Mouse (Mus musculus) MEL (cell line): ENCODE results near the gene Plagl2. TPM values are rescaled to one million over a fixed set of nuclear protein-coding genes. Genes with fewer than 3 reads are reported as not detected.
A peak's percentile ranks its signal among the peaks of the same experiment; 100 is the strongest.

ENCODE experiments used
- DNase-seq: peaks from one replicate; pipeline ENCODE4 v3.0.0; 2011; ENCODE audit warnings: low read depth, low spot score
- H3K27ac ChIP-seq: 2 replicates; pipeline ENCODE4 v1.5.1; 2012; ENCODE audit warnings: low read depth, mild to moderate bottlenecking, control low read depth, low read length, moderate library complexity; ENCODE audit not compliant: control insufficient read depth
- H3K27me3 ChIP-seq, 2 experiments: fragments of 150-350 bp in 1 of 2; sonication (generic) in 1 of 2; 2 replicates each; pipeline ENCODE4 v1.6.1; 2012; ENCODE audit warnings: low read length in 2 of 2, mild to moderate bottlenecking in 2 of 2, improper control_type of control experiment in 1 of 2, moderate library complexity in 1 of 2; ENCODE audit not compliant: insufficient read depth in 2 of 2, control insufficient read depth in 1 of 2
- H3K36me3 ChIP-seq, 2 experiments: 2 replicates each; pipeline ENCODE4 v1.6.1; 2012 to 2014; ENCODE audit warnings: low read length in 2 of 2, improper control_type of control experiment in 1 of 2, inconsistent platforms in 1 of 2, mild to moderate bottlenecking in 1 of 2; ENCODE audit not compliant: insufficient read depth in 2 of 2, control insufficient read depth in 1 of 2
- H3K4me1 ChIP-seq, 2 experiments: fragments of 150-350 bp in 1 of 2; sonication (generic) in 1 of 2; 2 replicates each; pipeline ENCODE4 v1.6.1; 2012; ENCODE audit warnings: low read length in 2 of 2, improper control_type of control experiment in 1 of 2, mild to moderate bottlenecking in 1 of 2; ENCODE audit not compliant: insufficient read depth in 2 of 2, control insufficient read depth in 1 of 2
- H3K4me3 ChIP-seq, 2 experiments: fragments of 150-350 bp in 1 of 2; sonication (generic) in 1 of 2; 2 replicates each; pipeline ENCODE4 v1.5.1; 2012; ENCODE audit warnings: low read depth in 2 of 2, low read length in 2 of 2, mild to moderate bottlenecking in 2 of 2, moderate library complexity in 2 of 2, control low read depth in 1 of 2, improper control_type of control experiment in 1 of 2; ENCODE audit not compliant: control insufficient read depth in 1 of 2, insufficient read depth in 1 of 2
- H3K79me2 ChIP-seq: 2 replicates; pipeline ENCODE4 v1.6.1; 2012; ENCODE audit warnings: mild to moderate bottlenecking, low read length, moderate library complexity; ENCODE audit not compliant: control insufficient read depth, poor library complexity, insufficient read depth
- H3K9ac ChIP-seq: 2 replicates; pipeline ENCODE4 v1.6.1; 2012; ENCODE audit warnings: low read depth, mild to moderate bottlenecking, control low read depth, low read length, moderate library complexity; ENCODE audit not compliant: control insufficient read depth, poor library complexity, severe bottlenecking
- H3K9me3 ChIP-seq: fragments of 150-350 bp; sonication (generic); replicated peaks from 2 replicates; pipeline ENCODE4 v1.6.1; 2012; ENCODE audit warnings: mild to moderate bottlenecking, low read length, improper control_type of control experiment, moderate library complexity; ENCODE audit not compliant: insufficient read depth
- BHLHE40 ChIP-seq: IDR thresholded peaks from 2 replicates; pipeline ENCODE4 v1.6.1; 2012; ENCODE audit warnings: low read depth, mild to moderate bottlenecking, inconsistent platforms, low read length, improper control_type of control experiment, borderline replicate concordance
- CHD1 ChIP-seq: IDR thresholded peaks from 2 replicates; pipeline ENCODE4 v1.6.1; 2012; ENCODE audit warnings: low read depth, mild to moderate bottlenecking, inconsistent platforms, low read length, improper control_type of control experiment
- EP300 ChIP-seq, 2 experiments: IDR thresholded peaks; 2 replicates each; pipeline ENCODE4 v1.6.1; 2011; ENCODE audit warnings: improper control_type of control experiment in 2 of 2, low read length in 2 of 2, low read depth in 1 of 2, mild to moderate bottlenecking in 1 of 2
- ETS1 ChIP-seq: IDR thresholded peaks from 2 replicates; pipeline ENCODE4 v1.6.1; 2012; ENCODE audit warnings: low read depth, mild to moderate bottlenecking, inconsistent platforms, low read length, improper control_type of control experiment, moderate library complexity
- GABPA ChIP-seq: IDR thresholded peaks from 2 replicates; pipeline ENCODE4 v1.6.1; 2012; ENCODE audit warnings: low read depth, mild to moderate bottlenecking, inconsistent platforms, low read length, improper control_type of control experiment, moderate library complexity
- GATA1 ChIP-seq: IDR thresholded peaks from 2 replicates; pipeline ENCODE4 v1.6.1; 2011; ENCODE audit warnings: low read depth, low read length, improper control_type of control experiment
- JUND ChIP-seq: IDR thresholded peaks from 2 replicates; pipeline ENCODE4 v1.6.1; 2011; ENCODE audit warnings: low read depth, mild to moderate bottlenecking, improper control_type of control experiment, low read length
- MAX ChIP-seq: IDR thresholded peaks from 2 replicates; pipeline ENCODE4 v1.6.1; 2011; ENCODE audit warnings: low read length, improper control_type of control experiment
- MAZ ChIP-seq: IDR thresholded peaks from 2 replicates; pipeline ENCODE4 v1.6.1; 2012; ENCODE audit warnings: low read depth, mild to moderate bottlenecking, inconsistent platforms, low read length, improper control_type of control experiment
- MYC ChIP-seq: IDR thresholded peaks from 2 replicates; pipeline ENCODE4 v1.6.1; 2011; ENCODE audit warnings: low read depth, mild to moderate bottlenecking, low read length, improper control_type of control experiment, moderate library complexity
- NELFE ChIP-seq: IDR thresholded peaks from 2 replicates; pipeline ENCODE4 v1.6.1; 2011; ENCODE audit warnings: low read depth, low read length, improper control_type of control experiment
- NRF1 ChIP-seq: IDR thresholded peaks from 2 replicates; pipeline ENCODE4 v1.6.1; 2014; ENCODE audit warnings: low read depth, mild to moderate bottlenecking, inconsistent platforms, low read length, improper control_type of control experiment, moderate library complexity; ENCODE audit not compliant: poor library complexity, insufficient read depth, severe bottlenecking
- POLR2A ChIP-seq, 2 experiments: IDR thresholded peaks; 2 replicates each; pipeline ENCODE4 v1.6.1; 2011 to 2012; ENCODE audit warnings: low read length in 2 of 2, mild to moderate bottlenecking in 2 of 2, control low read depth in 1 of 2, improper control_type of control experiment in 1 of 2, low read depth in 1 of 2, moderate library complexity in 1 of 2; ENCODE audit not compliant: control insufficient read depth in 1 of 2, insufficient read depth in 1 of 2, poor library complexity in 1 of 2
- POLR2AphosphoS2 ChIP-seq: IDR thresholded peaks from 2 replicates; pipeline ENCODE4 v1.6.1; 2011; ENCODE audit warnings: low read length, improper control_type of control experiment
- RCOR1 ChIP-seq: IDR thresholded peaks from 2 replicates; pipeline ENCODE4 v1.6.1; 2012; ENCODE audit warnings: low read depth, mild to moderate bottlenecking, inconsistent platforms, low read length, improper control_type of control experiment
- SIN3A ChIP-seq: IDR thresholded peaks from 2 replicates; pipeline ENCODE4 v1.6.1; 2012; ENCODE audit warnings: low read length, improper control_type of control experiment, inconsistent platforms
- TAL1 ChIP-seq: IDR thresholded peaks from 2 replicates; pipeline ENCODE4 v1.6.1; 2012; ENCODE audit warnings: mild to moderate bottlenecking, inconsistent platforms, low read length, moderate library complexity, mixed read lengths
- TBP ChIP-seq: IDR thresholded peaks from 2 replicates; pipeline ENCODE4 v1.8.0; 2011; ENCODE audit warnings: low read depth, low read length, improper control_type of control experiment
- TCF12 ChIP-seq: IDR thresholded peaks from 2 replicates; pipeline ENCODE4 v1.6.1; 2014; ENCODE audit warnings: low read depth, mild to moderate bottlenecking, inconsistent platforms, low read length, improper control_type of control experiment, moderate library complexity
- ZNF384 ChIP-seq: IDR thresholded peaks from 2 replicates; pipeline ENCODE4 v1.6.1; 2012; ENCODE audit warnings: low read depth, mild to moderate bottlenecking, inconsistent platforms, low read length, improper control_type of control experiment
- polyA plus RNA-seq, 2 experiments: library from polyadenylated mRNA; stranded (reverse) in 1 of 2; unstranded in 1 of 2; fragments of >175 nt in 1 of 2; fragments of >200 nt in 1 of 2; gene quantifications; 2 replicates each; pipeline versions ENCODE4 v1.2.1 to v1.2.4; 2012; ENCODE audit warnings: low replicate concordance in 2 of 2, low read depth in 1 of 2; ENCODE audit not compliant: insufficient read length in 2 of 2, insufficient read depth in 1 of 2, missing spikeins in 1 of 2
- total RNA-seq: library from RNA; depleted of rRNA; stranded (reverse); fragments of 300-350 nt; gene quantifications from 2 replicates; pipeline ENCODE4 v1.2.3, GENCODE M21; 2012

Gene Plagl2
- total and polyA plus RNA-seq, 3 experiments = 5.9 to 34.4 TPM; not detected in 1

- H3K27me3 ChIP-seq = no peaks in the 10 kb centered on the region
- H3K27ac ChIP-seq = peak overlapping the region; percentile 89
- TF ChIP-seq MAX (0 out of 2 replicates have a peak, but pooled peaks have one; percentile 18), SIN3A (peak; percentile 4; the same call in 1 of the 2 replicates), EP300 (IDR thresholded peaks at IDR 0.05; ENCODE audit: low read depth in 1 of 2, low read length in 2 of 2) (peak; percentile 14 to 15; a peak in 1 of 4 replicates), ETS1 (peak; percentile 75), TBP (0 out of 2 replicates have a peak, but pooled peaks have one; percentile 24), NELFE (no peak), TCF12 (peak; percentile 53; the same call in 1 of the 2 replicates), GATA1 (peak; percentile 66), BHLHE40 (no peak)
- TF ChIP-seq, all 39 proteins: peak for 7
- Histone ChIP-seq H3K4me3 (peak overlapping the region; percentile 7 to 24; a peak in 2 of 4 replicates), H3K9me3 (no peaks in the 10 kb centered on the region), H3K9ac (peak overlapping the region; percentile 11; the same call in 1 of the 2 replicates), H3K36me3 (peaks cover 0 to 28% of the 10 kb centered on the region in 2 experiments; a peak in 2 of 4 replicates), H3K79me2 (peaks cover 5% of the 10 kb centered on the region), H3K4me1 (peaks cover 13 to 43% of the 10 kb centered on the region in 2 experiments)
- peak; percentile 79 for DNase-seq
These were observed 19.1 kb downstream of the Plagl2 start for GRCm38 (mm10) chr2:153222130-153222529.

- Histone ChIP-seq H3K4me1 (peaks cover 13 to 38% of the 10 kb centered on the region in 2 experiments), H3K4me3 (peak overlapping the region in 1 of 2 experiments; percentile 6; a peak in 2 of 4 replicates), H3K36me3 (peaks cover 0 to 28% of the 10 kb centered on the region in 2 experiments; a peak in 2 of 4 replicates), H3K79me2 (peaks cover 5% of the 10 kb centered on the region), H3K9me3 (no peaks in the 10 kb centered on the region), H3K9ac (0 out of 2 replicates have a peak overlapping the region, but pooled peaks have one; percentile 2), H3K27ac (peak overlapping the region; percentile 89), H3K27me3 (no peaks in the 10 kb centered on the region)
- TF ChIP-seq SIN3A (0 out of 2 replicates have a peak, but pooled peaks have one; percentile 37), TBP (0 out of 2 replicates have a peak, but pooled peaks have one; percentile 13), MAX (no peak), NRF1 (no peak), BHLHE40 (peak; percentile 7; the same call in 1 of the 2 replicates), MAZ (peak; percentile 40; the same call in 1 of the 2 replicates), RCOR1 (peak; percentile 51), ETS1 (peak; percentile 76), MYC (peak; percentile 73; the same call in 1 of the 2 replicates), TAL1 (peak; percentile 76), ZNF384 (no peak), POLR2A (IDR thresholded peaks at IDR 0.05; ENCODE audit: control insufficient read depth in 1 of 2, insufficient read depth in 1 of 2, low read depth in 1 of 2, low read length in 2 of 2, poor library complexity in 1 of 2) (no peak; a peak in 1 of 4 replicates), CHD1 (no peak), EP300 (IDR thresholded peaks at IDR 0.05; ENCODE audit: low read depth in 1 of 2, low read length in 2 of 2) (peak; percentile 83 to 92), GABPA (no peak), POLR2AphosphoS2 (no peak), JUND (no peak), TCF12 (peak; percentile 90), GATA1 (peak; percentile 95)
- peak; percentile 81 for DNase-seq
These were observed 19.6 kb downstream of the Plagl2 start for GRCm38 (mm10) chr2:153221620-153222019.
